Mouse (Mus musculus) heart, postnatal 0 days (tissue): ENCODE measurements around the gene Slc9a4. TPM values are rescaled to one million over a fixed set of nuclear protein-coding genes. Genes with fewer than 3 reads are reported as not detected.
"Not testable (repeated sequence)": the region's sequence is repeated elsewhere in the genome, so short reads cannot be mapped to it uniquely, and the experiment has no call there.

Experiments
- ATAC-seq: fragments of 200-750 bp; cut with Nextera tagmentation; 2 replicates; pipeline ENCODE4 v1.8.0; 2017; ENCODE audit warnings: low read depth, moderate number of reproducible peaks, moderate library complexity; ENCODE audit not compliant: insufficient read depth
- DNase-seq: peaks from one replicate; pipeline ENCODE4 v3.0.0-alpha.2; 2016; ENCODE audit warnings: low spot score
- H3K27ac ChIP-seq: fragments of 300-500 bp; sonication (generic); 2 replicates; pipeline ENCODE4 v1.5.1; 2014; ENCODE audit warnings: low read depth, mild to moderate bottlenecking
- H3K27me3 ChIP-seq: fragments of 300-500 bp; sonication (generic); 2 replicates; pipeline ENCODE4 v1.6.1; 2014; ENCODE audit warnings: low read length, mixed read lengths; ENCODE audit not compliant: control insufficient read depth, insufficient read depth
- H3K36me3 ChIP-seq: fragments of 300-500 bp; sonication (generic); replicated peaks from 2 replicates; pipeline ENCODE4 v1.6.1; 2014; ENCODE audit warnings: low read length, mixed read lengths; ENCODE audit not compliant: control insufficient read depth, insufficient read depth
- H3K4me1 ChIP-seq: fragments of 300-500 bp; sonication (generic); 2 replicates; pipeline ENCODE4 v1.6.1; 2014; ENCODE audit warnings: antibody characterized with exemption; ENCODE audit not compliant: control insufficient read depth, insufficient read depth
- H3K4me2 ChIP-seq: fragments of 300-500 bp; sonication (generic); 2 replicates; pipeline ENCODE4 v1.6.1; 2014; ENCODE audit warnings: low read depth, mild to moderate bottlenecking, low read length, moderate library complexity
- H3K4me3 ChIP-seq: fragments of 300-500 bp; sonication (generic); 2 replicates; pipeline ENCODE4 v1.5.1; 2014; ENCODE audit warnings: low read depth, low read length
- H3K9ac ChIP-seq: fragments of 300-500 bp; sonication (generic); replicated peaks from 2 replicates; pipeline ENCODE4 v1.6.1; 2014; ENCODE audit warnings: low read depth, low read length, mixed read lengths
- H3K9me3 ChIP-seq: fragments of 300-500 bp; sonication (generic); replicated peaks from 2 replicates; pipeline ENCODE4 v1.6.1; 2016; ENCODE audit warnings: low read length; ENCODE audit not compliant: control insufficient read depth
- CTCF ChIP-seq: IDR thresholded peaks from 2 replicates; pipeline ENCODE4 v1.5.1; 2016; ENCODE audit warnings: antibody characterized with exemption, control low read depth, low read depth
- EP300 ChIP-seq: IDR thresholded peaks from 2 replicates; pipeline ENCODE4 v1.6.1; 2016; ENCODE audit warnings: antibody characterized with exemption, low read depth
- WGBS: fragments of 180-500 bp; shearing (Covaris S2); extraction: QIAGEN DNeasy Blood & Tissue Kit; methylation state at CpG from one replicate; pipeline ENCODE4 v1.1.7; 2014; 5-methylcytosine and 5-hydroxymethylcytosine counted together
- polyA plus RNA-seq: library from polyadenylated mRNA; unstranded; fragments of >200 nt; fragmentation: Nextera tagmentation; extraction: Ambion mirVana; gene quantifications from 2 replicates; pipeline ENCODE4 v1.2.1, GENCODE M21; 2015
- total RNA-seq: library from RNA; depleted of rRNA; stranded (reverse); fragments of >200 nt; gene quantifications from 2 replicates; pipeline ENCODE4 v1.2.3, GENCODE M21; 2014; ENCODE audit warnings: low replicate concordance

The Slc9a4 gene
- total and polyA plus RNA-seq, 2 experiments from 2014 or later: not detected

- DNase-seq (no peak), ATAC-seq (no peak)
- H3K4me2 ChIP-seq: no peak overlapping the region
- no peak for TF ChIP-seq CTCF
- no peak for TF ChIP-seq EP300
- H3K27me3 ChIP-seq: no peaks in the 10 kb centered on the region
- H3K9me3 ChIP-seq: no peaks in the 10 kb centered on the region
- WGBS: 31% methylated on average over 4 of the region's 4 CpGs
- H3K9ac ChIP-seq: no peak overlapping the region
- no peaks in the 10 kb centered on the region for H3K36me3 ChIP-seq
- H3K4me3 ChIP-seq: no peak overlapping the region
- H3K27ac ChIP-seq: no peak overlapping the region
- peaks cover 7% of the 10 kb centered on the region; the same call in 1 of the 2 replicates for H3K4me1 ChIP-seq
Measured at GRCm38 (mm10) chr1:40569374-40569773, 10.5 kb upstream of the Slc9a4 start.

- ATAC-seq (no peak), DNase-seq (no peak)
- H3K9ac ChIP-seq: no peak overlapping the region
- H3K4me1 ChIP-seq: no peaks in the 10 kb centered on the region
- TF ChIP-seq EP300 (no peak), CTCF (no peak)
- no peak overlapping the region for H3K4me3 ChIP-seq
- H3K9me3 ChIP-seq: no peaks in the 10 kb centered on the region
- no peaks in the 10 kb centered on the region for H3K36me3 ChIP-seq
- H3K27ac ChIP-seq: no peak overlapping the region
- H3K4me2 ChIP-seq: no peak overlapping the region
- 63% methylated on average over 14 of the region's 14 CpGs for WGBS
- H3K27me3 ChIP-seq: peaks cover 4% of the 10 kb centered on the region; the same call in 1 of the 2 replicates
Measured at GRCm38 (mm10) chr1:40580269-40580668, 388 bp downstream of the Slc9a4 start.

GRCm38 (mm10) chr1:40586776-40587175 lies 6.9 kb downstream of the Slc9a4 start:
- no peaks in the 10 kb centered on the region; the same call in 1 of the 2 replicates for H3K4me1 ChIP-seq
- no peaks in the 10 kb centered on the region for H3K9me3 ChIP-seq
- no peak overlapping the region for H3K4me3 ChIP-seq
- TF ChIP-seq CTCF (no peak), EP300 (no peak)
- no peak overlapping the region for H3K27ac ChIP-seq
- no peaks in the 10 kb centered on the region for H3K36me3 ChIP-seq
- ATAC-seq: no peak
- H3K9ac ChIP-seq: no peak overlapping the region
- peak; percentile 9 for DNase-seq
- no peak overlapping the region for H3K4me2 ChIP-seq
- 57% methylated on average over 5 of the region's 5 CpGs for WGBS
- no peaks in the 10 kb centered on the region for H3K27me3 ChIP-seq

- TF ChIP-seq EP300 (no peak), CTCF (no peak)
- no peak overlapping the region for H3K9ac ChIP-seq
- no peaks in the 10 kb centered on the region for H3K27me3 ChIP-seq
- no peak overlapping the region for H3K4me2 ChIP-seq
- DNase-seq: no peak
- H3K4me1 ChIP-seq: no peaks in the 10 kb centered on the region; the same call in 1 of the 2 replicates
- no peak overlapping the region for H3K4me3 ChIP-seq
- ATAC-seq: no peak
- no peak overlapping the region for H3K27ac ChIP-seq
- H3K9me3 ChIP-seq: no peaks in the 10 kb centered on the region
- H3K36me3 ChIP-seq: no peaks in the 10 kb centered on the region
- WGBS: 76% methylated on average over 4 of the region's 4 CpGs
Measured at GRCm38 (mm10) chr1:40590931-40591330, 11.1 kb downstream of the Slc9a4 start.

GRCm38 (mm10) chr1:40597822-40598221 lies 17.9 kb downstream of the Slc9a4 start:
- no peak overlapping the region for H3K4me2 ChIP-seq
- WGBS: 44% methylated on average over 5 of the region's 5 CpGs
- H3K9me3 ChIP-seq: no peaks in the 10 kb centered on the region
- no peak overlapping the region for H3K27ac ChIP-seq
- H3K27me3 ChIP-seq: no peaks in the 10 kb centered on the region
- no peaks in the 10 kb centered on the region for H3K4me1 ChIP-seq
- H3K9ac ChIP-seq: no peak overlapping the region
- ATAC-seq: no peak
- H3K36me3 ChIP-seq: no peaks in the 10 kb centered on the region
- no peak for DNase-seq
- TF ChIP-seq CTCF (no peak), EP300 (no peak)
- H3K4me3 ChIP-seq: no peak overlapping the region

GRCm38 (mm10) chr1:40599661-40600060 lies 19.8 kb downstream of the Slc9a4 start:
- DNase-seq, H3K27me3 ChIP-seq: not testable (repeated sequence)
- WGBS: 75% methylated on average over 9 of the region's 9 CpGs

More at GRCm38 (mm10) chr1:40599661-40600060, 19.8 kb downstream of the Slc9a4 start:
- H3K9me3 ChIP-seq, H3K4me2 ChIP-seq, H3K9ac ChIP-seq, H3K4me1 ChIP-seq, H3K27ac ChIP-seq, ATAC-seq, H3K36me3 ChIP-seq, H3K4me3 ChIP-seq: not testable (repeated sequence)
